Mouse (Mus musculus) myocyte (in vitro differentiated cells): Measurements from ENCODE around the gene Pdzd2. TPM values are rescaled to one million over a fixed set of nuclear protein-coding genes. Genes with fewer than 3 reads are reported as not detected.

Source experiments
- H3K27me3 ChIP-seq: one replicate; pipeline ENCODE4 v1.6.1; 2011; ENCODE audit not compliant: control insufficient read depth, insufficient read depth, insufficient read length
- H3K36me3 ChIP-seq: one replicate; pipeline ENCODE4 v1.6.1; 2011; ENCODE audit not compliant: control insufficient read depth, insufficient read depth
- H3K4me2 ChIP-seq: one replicate; pipeline ENCODE4 v1.6.1; 2011; ENCODE audit warnings: low read depth, control low read depth
- H3K4me3 ChIP-seq: one replicate; pipeline ENCODE4 v1.5.1; 2011; ENCODE audit warnings: mild to moderate bottlenecking, control low read depth, moderate library complexity
- H3K79me2 ChIP-seq: one replicate; pipeline ENCODE4 v1.6.1; 2011; ENCODE audit not compliant: control insufficient read depth, insufficient read depth
- H3ac ChIP-seq: one replicate; pipeline ENCODE4 v1.6.1; 2011; ENCODE audit not compliant: control insufficient read depth, insufficient read length
- CEBPB ChIP-seq: IDR thresholded peaks from 2 replicates; pipeline ENCODE4 v1.6.1; 2011; ENCODE audit warnings: mild to moderate bottlenecking, moderate library complexity; ENCODE audit not compliant: poor library complexity, insufficient read depth, severe bottlenecking
- E2F4 ChIP-seq: IDR thresholded peaks from one replicate; pipeline ENCODE4 v1.6.1; 2011; ENCODE audit warnings: mild to moderate bottlenecking, control low read depth, moderate library complexity; ENCODE audit not compliant: insufficient read depth
- MAX ChIP-seq: IDR thresholded peaks from one replicate; pipeline ENCODE4 v1.6.1; 2011; ENCODE audit warnings: low read depth, mild to moderate bottlenecking, control low read depth
- MYOD1 ChIP-seq, 3 experiments: IDR thresholded peaks; one replicate each; pipeline ENCODE4 v1.6.1; 2011; ENCODE audit warnings: control low read depth in 2 of 3, low read depth in 2 of 3, mild to moderate bottlenecking in 2 of 3, moderate library complexity in 1 of 3; ENCODE audit not compliant: insufficient read length in 2 of 3, control insufficient read depth in 1 of 3
- MYOG ChIP-seq, 3 experiments: IDR thresholded peaks; one replicate each; pipeline ENCODE4 v1.6.1; 2011; ENCODE audit warnings: control low read depth in 2 of 3, low read depth in 2 of 3, mild to moderate bottlenecking in 2 of 3; ENCODE audit not compliant: insufficient read length in 2 of 3, control insufficient read depth in 1 of 3, insufficient read depth in 1 of 3
- POLR2A ChIP-seq: IDR thresholded peaks from one replicate; pipeline ENCODE4 v1.6.1; 2011; ENCODE audit warnings: low read depth, mild to moderate bottlenecking, control low read depth, moderate library complexity; ENCODE audit not compliant: insufficient read length
- POLR2AphosphoS2 ChIP-seq: IDR thresholded peaks from one replicate; pipeline ENCODE4 v1.6.1; 2011; ENCODE audit warnings: low read depth, control low read depth; ENCODE audit not compliant: insufficient read length
- REST ChIP-seq: IDR thresholded peaks from one replicate; pipeline ENCODE4 v1.6.1; 2011; ENCODE audit warnings: mild to moderate bottlenecking, control low read depth, moderate library complexity; ENCODE audit not compliant: insufficient read depth, insufficient read length
- SRF ChIP-seq: IDR thresholded peaks from one replicate; pipeline ENCODE4 v1.6.1; 2011; ENCODE audit warnings: low read depth; ENCODE audit not compliant: control insufficient read depth, insufficient read length
- TCF12 ChIP-seq: IDR thresholded peaks from one replicate; pipeline ENCODE4 v1.6.1; 2011; ENCODE audit warnings: mild to moderate bottlenecking, control low read depth; ENCODE audit not compliant: poor library complexity, insufficient read depth, severe bottlenecking
- TCF3 ChIP-seq: IDR thresholded peaks from one replicate; pipeline ENCODE4 v1.6.1; 2011; ENCODE audit warnings: low read depth, control low read depth; ENCODE audit not compliant: insufficient read length
- USF1 ChIP-seq: IDR thresholded peaks from one replicate; pipeline ENCODE4 v1.6.1; 2011; ENCODE audit warnings: low read depth, mild to moderate bottlenecking, control low read depth, moderate library complexity
- polyA plus RNA-seq: library from polyadenylated mRNA; unstranded; fragments of >200 nt; fragmentation: generic; extraction: Trizol; gene quantifications from one replicate; pipeline ENCODE4 v1.2.1, GENCODE M21; 2012; ENCODE audit warnings: missing spikeins

Gene Pdzd2
- polyA plus RNA-seq, 1 experiment: 0.01 TPM

GRCm38 (mm10) chr15:12577715-12578114 is 162.0 kb downstream of the Pdzd2 start:
- TF ChIP-seq MYOD1 (IDR thresholded peaks at IDR 0.05; ENCODE audit: control insufficient read depth in 1 of 3, insufficient read length in 2 of 3, low read depth in 2 of 3) (no peak), SRF (no peak), CEBPB (no peak), REST (no peak), POLR2AphosphoS2 (no peak), MAX (no peak), E2F4 (no peak), USF1 (no peak), TCF3 (no peak), TCF12 (no peak), POLR2A (no peak), MYOG (IDR thresholded peaks at IDR 0.05; ENCODE audit: control insufficient read depth in 1 of 3, insufficient read depth in 1 of 3, insufficient read length in 2 of 3, low read depth in 2 of 3) (no peak)
- Histone ChIP-seq H3K4me3 (no peak overlapping the region), H3K27me3 (no peaks in the 10 kb centered on the region), H3ac (no peak overlapping the region), H3K79me2 (no peaks in the 10 kb centered on the region), H3K4me2 (no peak overlapping the region), H3K36me3 (no peaks in the 10 kb centered on the region)

GRCm38 (mm10) chr15:12577054-12577696 is 162.5 kb downstream of the Pdzd2 start:
- no peaks in the 10 kb centered on the region for H3K36me3 ChIP-seq
- no peak overlapping the region for H3ac ChIP-seq
- no peak for TF ChIP-seq SRF
- TF ChIP-seq E2F4: no peak
- TF ChIP-seq POLR2AphosphoS2: no peak
- no peak for TF ChIP-seq TCF12
- no peak for TF ChIP-seq TCF3
- H3K4me2 ChIP-seq: no peak overlapping the region
- H3K79me2 ChIP-seq: no peaks in the 10 kb centered on the region
- no peak overlapping the region for H3K4me3 ChIP-seq
- H3K27me3 ChIP-seq: no peaks in the 10 kb centered on the region

GRCm38 (mm10) chr15:12573621-12574020 is 166.1 kb downstream of the Pdzd2 start:
- no peaks in the 10 kb centered on the region for H3K79me2 ChIP-seq
- H3ac ChIP-seq: no peak overlapping the region
- no peaks in the 10 kb centered on the region for H3K27me3 ChIP-seq
- TF ChIP-seq SRF: no peak
- TF ChIP-seq TCF12: no peak
- TF ChIP-seq E2F4: no peak
- TF ChIP-seq MYOD1 (IDR thresholded peaks at IDR 0.05; ENCODE audit: control insufficient read depth in 1 of 3, insufficient read length in 2 of 3, low read depth in 2 of 3): no peak
- TF ChIP-seq TCF3: no peak
- no peak for TF ChIP-seq MYOG (IDR thresholded peaks at IDR 0.05; ENCODE audit: control insufficient read depth in 1 of 3, insufficient read depth in 1 of 3, insufficient read length in 2 of 3, low read depth in 2 of 3)
- no peak for TF ChIP-seq USF1
- no peak for TF ChIP-seq MAX
- no peak for TF ChIP-seq REST
- no peak for TF ChIP-seq CEBPB
- TF ChIP-seq POLR2AphosphoS2: no peak
- no peak for TF ChIP-seq POLR2A
- H3K4me3 ChIP-seq: no peak overlapping the region
- H3K4me2 ChIP-seq: no peak overlapping the region
- H3K36me3 ChIP-seq: no peaks in the 10 kb centered on the region

- H3K27me3 ChIP-seq: no peaks in the 10 kb centered on the region
- no peaks in the 10 kb centered on the region for H3K36me3 ChIP-seq
- H3K4me3 ChIP-seq: no peak overlapping the region
- no peak overlapping the region for H3ac ChIP-seq
- TF ChIP-seq REST (no peak), MYOG (IDR thresholded peaks at IDR 0.05; ENCODE audit: control insufficient read depth in 1 of 3, insufficient read depth in 1 of 3, insufficient read length in 2 of 3, low read depth in 2 of 3) (no peak), POLR2A (no peak), E2F4 (no peak), TCF12 (no peak), CEBPB (no peak), MYOD1 (IDR thresholded peaks at IDR 0.05; ENCODE audit: control insufficient read depth in 1 of 3, insufficient read length in 2 of 3, low read depth in 2 of 3) (no peak), MAX (no peak), USF1 (no peak), SRF (no peak), TCF3 (no peak), POLR2AphosphoS2 (no peak)
- no peaks in the 10 kb centered on the region for H3K79me2 ChIP-seq
- H3K4me2 ChIP-seq: no peak overlapping the region
Observed at GRCm38 (mm10) chr15:12571168-12571567, 168.6 kb downstream of the Pdzd2 start.
